Mouse (Mus musculus): ENCODE measurements at regions not wholly inside any gene's neighbourhood (a gene's known extent, or its start where the extent isn't known, plus 50 kb on each side); places are given as distances from the start of the nearest gene placed in this dataset.

DNA sequence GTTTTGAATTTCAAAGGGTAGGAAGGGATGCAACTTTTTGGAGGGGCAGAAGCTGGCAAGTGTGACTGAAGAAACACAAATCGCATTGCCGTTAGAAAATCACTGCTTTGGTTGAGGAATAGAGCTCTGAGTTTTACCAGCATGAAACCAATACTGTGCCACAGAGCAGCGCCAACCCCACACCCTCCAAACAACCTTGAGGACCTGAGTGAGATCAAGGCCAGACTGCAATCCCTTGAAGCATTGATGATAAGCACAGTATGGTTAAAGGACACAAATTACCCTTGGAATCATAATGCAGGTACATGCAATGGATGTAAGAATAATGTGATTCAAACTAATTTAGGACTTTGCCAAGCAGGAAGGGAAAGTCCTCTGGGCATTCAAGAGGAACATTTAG lies 55.5 kb upstream of the Nrip1 start:
- ATAC-seq (no peak), DNase-seq (ENCODE audit: low read depth, low spot score) (no peak)
- CTCF ChIA-PET, result interaction anchor here (1.4 kb wide), 1 partner anchor 14 kb away, joined by 3 read pairs; no protein-coding TSS in a partner anchor
- in situ Hi-C loops (cut with MboI; ENCODE audit: low pct_unique_long_range_greater_than_20kb), result no loop called here
- no peak for TF ChIP-seq CTCF (IDR thresholded peaks at IDR 0.05)
- H3K27me3 ChIP-seq, result no peaks in the 10 kb centered on the region
- POLR2A ChIA-PET, result interaction anchor here (0.5 kb wide), 1 partner anchor 11 kb away, joined by 3 read pairs; no protein-coding TSS in a partner anchor

DNA sequence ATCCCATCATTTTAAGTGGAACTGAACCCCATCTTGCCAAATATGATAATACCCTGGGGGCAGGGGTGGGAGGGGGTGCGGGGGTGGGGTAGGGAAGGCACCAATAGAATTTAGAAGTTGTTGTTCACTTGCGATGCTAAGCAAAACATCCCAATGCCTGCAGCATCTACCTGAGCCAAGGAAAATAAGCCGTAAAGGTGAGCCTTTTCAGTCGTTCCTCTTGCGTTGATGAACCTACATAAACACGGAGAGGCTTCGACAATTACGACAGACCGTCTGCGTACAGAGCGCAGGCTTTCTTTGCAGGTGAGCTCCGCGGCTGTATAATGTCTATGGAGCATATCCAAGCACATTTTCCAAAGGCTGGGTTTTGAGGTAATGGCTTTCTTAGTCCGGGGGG lies 50.3 kb upstream of the Nrip1 start:
- TF ChIP-seq CTCF (IDR thresholded peaks at IDR 0.05), result no peak
- no peaks in the 10 kb centered on the region for H3K27me3 ChIP-seq
- no peak for DNase-seq (ENCODE audit: low read depth, low spot score)
- POLR2A ChIA-PET, result no interaction called here
- ATAC-seq, result no peak
- CTCF ChIA-PET, result no interaction called here
- in situ Hi-C loops (cut with MboI; ENCODE audit: low pct_unique_long_range_greater_than_20kb), result no loop called here

Measured in Patski (cell line).